Comparison of ENCODE assay signal across 8 mouse cellular contexts in the genomic region with DNA sequence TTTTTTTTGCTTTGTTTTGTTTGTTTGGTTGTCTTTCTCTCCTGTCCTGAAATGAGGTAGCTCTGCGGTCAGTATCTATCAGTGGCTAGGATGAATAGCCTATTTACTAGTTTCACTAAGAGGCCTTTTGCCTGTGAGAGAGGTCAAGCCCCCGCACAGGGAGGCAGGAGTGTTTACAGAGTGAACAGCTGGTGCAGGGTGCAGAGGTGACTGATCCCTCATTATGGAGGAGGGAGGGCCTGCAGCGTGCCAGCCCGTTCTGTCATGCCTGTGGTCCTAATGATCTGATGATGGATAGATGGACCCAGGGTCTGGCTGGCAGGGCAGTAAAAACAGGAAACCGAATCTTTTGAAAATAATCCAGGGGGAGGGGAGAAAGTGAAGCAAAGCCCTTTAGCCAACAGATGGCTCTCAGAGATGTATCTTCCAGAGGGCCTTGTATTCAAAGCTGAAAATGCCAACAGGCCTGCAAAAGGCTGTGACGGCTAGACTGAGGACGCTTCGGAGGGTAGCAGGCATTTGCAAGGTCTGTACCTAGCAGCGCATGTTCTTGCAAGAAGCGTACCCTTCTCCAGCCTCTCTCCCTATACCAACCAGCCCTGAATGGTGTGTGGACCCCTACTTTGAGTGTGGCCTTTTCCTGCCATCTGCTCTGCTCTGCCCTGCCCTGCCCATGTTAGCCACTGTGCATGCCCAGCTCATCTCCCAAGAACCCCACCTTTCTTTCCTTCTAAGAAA. TPM values are rescaled to one million over a fixed set of nuclear protein-coding genes. Genes with fewer than 3 reads are reported as not detected.
DNase-seq lines count a peak whose midpoint lies in the region; ATAC-seq lines count a peak whose summit lies in the region.

No protein-coding gene starts in this region.

- 0 out of 2 replicates have a peak, but pooled peaks cover 8% of the 10 kb centered on the region for H3K27me3 ChIP-seq in hindbrain, embryonic 12.5 days
- H3K27me3 ChIP-seq in lung, embryonic 16.5 days (ENCODE audit: control insufficient read depth, insufficient read depth, low read depth, low read length): no peaks in the 10 kb centered on the region

- intact Hi-C loops in left cerebral cortex, postnatal 36 days (cut with DNase I): no loop called here

- no peak overlapping the region for H3K9ac ChIP-seq in hindbrain, embryonic 12.5 days
- H3K9ac ChIP-seq in lung, embryonic 16.5 days (ENCODE audit: low read length): no peak overlapping the region; the same call in 1 of the 2 replicates

- DNase-seq in testis, postnatal 14 days (ENCODE audit: low spot score): peak; percentile 22
- no peak for DNase-seq in testis, postnatal 10 days (ENCODE audit: low spot score)
- DNase-seq in left cerebral cortex, adult 11 months (ENCODE audit: low spot score): no peak
- DNase-seq in left cerebral cortex, postnatal 36 days (ENCODE audit: low spot score in 2 of 2): no peak
- no peak for DNase-seq in ovary, adult 18-20 months (ENCODE audit: low spot score)

- H3K27ac ChIP-seq in hindbrain, embryonic 12.5 days: peak overlapping the region; percentile 0; the same call in 1 of the 2 replicates
- H3K27ac ChIP-seq in lung, embryonic 16.5 days (ENCODE audit: low read length): peak overlapping the region; percentile 29

- peaks cover 50% of the 10 kb centered on the region for H3K4me1 ChIP-seq in hindbrain, embryonic 12.5 days
- peaks cover 31% of the 10 kb centered on the region for H3K4me1 ChIP-seq in lung, embryonic 16.5 days (replicated peaks; ENCODE audit: control insufficient read depth, insufficient read depth, low read length)

- ATAC-seq in hindbrain, embryonic 12.5 days (ENCODE audit: low FRiP score): peak; percentile 80
- ATAC-seq in lung, embryonic 16.5 days (ENCODE audit: low read depth): peak; percentile 74
- ATAC-seq in CD4-positive, CD25-positive, alpha-beta regulatory T cell, adult 4 months: no peak

- H3K4me2 ChIP-seq in hindbrain, embryonic 12.5 days (replicated peaks): no peak overlapping the region
- no peak overlapping the region for H3K4me2 ChIP-seq in lung, embryonic 16.5 days (ENCODE audit: low read depth, low read length)

- H3K4me3 ChIP-seq in hindbrain, embryonic 12.5 days: no peak overlapping the region
- no peak overlapping the region for H3K4me3 ChIP-seq in lung, embryonic 16.5 days (ENCODE audit: low read length)

- H3K36me3 ChIP-seq in hindbrain, embryonic 12.5 days: no peaks in the 10 kb centered on the region
- no peaks in the 10 kb centered on the region for H3K36me3 ChIP-seq in lung, embryonic 16.5 days (ENCODE audit: control insufficient read depth, insufficient read depth, low read length)

- 17% methylated on average over 10 of the region's 10 CpGs for WGBS in hindbrain, embryonic 12.5 days
- 32% methylated on average over 10 of the region's 10 CpGs for WGBS in lung, embryonic 16.5 days

- no peaks in the 10 kb centered on the region for H3K9me3 ChIP-seq in hindbrain, embryonic 12.5 days (replicated peaks)
- H3K9me3 ChIP-seq in lung, embryonic 16.5 days (ENCODE audit: control insufficient read depth, low read length): no peaks in the 10 kb centered on the region

RNA-seq across cellular contexts. Expression of a gene that starts 38.2 kb away (rescaled TPM):
- polyA plus RNA-seq in hindbrain, embryonic 12.5 days (2016; fragmentation: Nextera tagmentation; extraction: Ambion mirVana): 11.4 and 14.0 TPM in 2 replicates
- polyA plus RNA-seq in lung, embryonic 16.5 days (2015; fragmentation: Nextera tagmentation; extraction: Ambion mirVana): 11.2 and 14.3 TPM in 2 replicates
- polyA plus RNA-seq in CD4-positive, CD25-positive, alpha-beta regulatory T cell, adult 4 months (2017; shearing (Covaris generic)): 1 to 10 TPM; 4.4 to 7.0 TPM
- 100 to 1,000 TPM in 1 of 2 experiments, 10 to 100 TPM in 1; 89.8 to 116 TPM for total RNA-seq in left cerebral cortex, postnatal 36 days (2021)
